Mouse (Mus musculus) gastrocnemius, adult 18-20 months (tissue): ENCODE measurements around the gene Ppp2r2c. TPM values are rescaled to one million over a fixed set of nuclear protein-coding genes. Genes with fewer than 3 reads are reported as not detected.
"Not testable (repeated sequence)": the region's sequence is repeated elsewhere in the genome, so short reads cannot be mapped to it uniquely, and the experiment has no call there.

Experiments used
- DNase-seq: peaks from one replicate; pipeline ENCODE4 v3.0.0; 2021; ENCODE audit warnings: low spot score
- total RNA-seq, 2 experiments: library from RNA; stranded (reverse); gene quantifications; 2 replicates each; pipeline ENCODE4 v1.2.3; 2021

Gene Ppp2r2c
- total RNA-seq, 2 experiments from 2014 or later = 0.55 to 0.74 TPM

GRCm38 (mm10) chr5:36929376-36929775, 61.1 kb downstream of the Ppp2r2c start:
- no peak for DNase-seq

- no peak for DNase-seq
These were observed 65.1 kb downstream of the Ppp2r2c start for GRCm38 (mm10) chr5:36933383-36933782.

- DNase-seq = no peak
These were observed 67.5 kb downstream of the Ppp2r2c start for GRCm38 (mm10) chr5:36935486-36936473.

GRCm38 (mm10) chr5:36936548-36936947, 68.2 kb downstream of the Ppp2r2c start:
- DNase-seq = no peak

- DNase-seq = no peak
These were observed 69.7 kb downstream of the Ppp2r2c start for GRCm38 (mm10) chr5:36938021-36938420.

GRCm38 (mm10) chr5:36938991-36939390, 70.7 kb downstream of the Ppp2r2c start:
- DNase-seq = not testable (repeated sequence)

GRCm38 (mm10) chr5:36942446-36942845, 74.1 kb downstream of the Ppp2r2c start:
- DNase-seq = no peak

DNA sequence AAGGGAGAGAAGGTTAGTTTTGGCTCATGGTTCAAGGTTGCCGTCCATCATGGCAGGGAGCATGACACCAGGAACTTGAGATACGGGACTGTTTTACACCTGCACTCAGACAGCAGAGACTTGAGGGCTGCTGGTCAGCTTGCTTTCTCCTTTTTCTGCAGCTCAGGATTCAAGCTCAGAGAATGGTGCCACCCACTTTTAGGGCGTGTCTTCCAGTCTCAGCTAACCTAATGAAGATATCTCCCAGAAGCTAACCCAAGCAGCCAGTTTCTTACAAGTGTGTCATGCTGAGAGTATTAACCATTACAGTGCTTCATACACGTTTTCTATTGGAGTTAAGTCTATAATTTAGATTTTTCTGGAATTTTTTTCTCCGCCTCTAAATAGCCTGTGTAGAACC, 76.2 kb downstream of the Ppp2r2c start:
- no peak for DNase-seq

GRCm38 (mm10) chr5:36945102-36945701, 76.9 kb downstream of the Ppp2r2c start:
- no peak for DNase-seq

GRCm38 (mm10) chr5:36945713-36946112, 77.4 kb downstream of the Ppp2r2c start:
- DNase-seq = no peak

DNA sequence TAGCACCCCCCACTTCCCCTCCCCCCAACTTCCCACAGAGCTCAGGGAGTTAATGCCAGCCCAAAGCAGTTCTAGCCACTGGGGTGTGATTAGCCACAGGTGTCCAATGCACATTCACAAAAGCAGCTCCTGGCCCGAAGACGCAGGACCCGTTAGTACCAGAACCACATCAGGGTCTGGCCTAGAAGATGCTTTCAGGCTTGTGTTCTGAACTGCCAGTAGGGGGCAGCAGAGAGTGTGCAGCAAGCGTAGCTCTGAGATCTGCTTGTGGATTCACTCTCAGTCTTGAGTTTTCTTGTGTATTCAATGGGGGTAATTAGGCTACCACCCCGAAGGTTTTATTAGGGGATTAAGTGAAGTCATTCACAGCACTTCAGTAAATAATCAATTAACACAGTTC, 78.1 kb downstream of the Ppp2r2c start:
- peak; percentile 43 for DNase-seq

DNA sequence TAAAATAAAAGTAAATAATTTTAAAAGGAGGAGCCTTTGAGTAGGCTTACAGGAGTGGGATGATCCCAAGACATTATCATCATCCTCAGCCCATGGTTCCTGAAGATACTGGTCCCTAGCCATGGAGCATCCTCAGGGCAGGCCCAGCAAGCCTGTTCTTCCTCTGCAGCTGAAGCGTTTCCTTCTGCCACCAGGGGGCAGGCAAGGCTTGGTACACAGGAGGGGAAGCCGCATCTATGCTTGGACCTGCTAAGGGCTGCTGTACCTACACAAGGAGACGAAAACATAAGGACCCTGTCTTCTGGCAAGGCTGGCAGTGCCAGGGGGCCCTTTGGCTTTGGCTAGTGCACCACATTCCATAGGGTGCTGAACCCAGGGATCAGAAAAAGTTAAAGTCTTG, 80.5 kb downstream of the Ppp2r2c start:
- DNase-seq = peak; percentile 51

- no peak for DNase-seq
These were observed 82.6 kb downstream of the Ppp2r2c start for GRCm38 (mm10) chr5:36950871-36951270.

DNA sequence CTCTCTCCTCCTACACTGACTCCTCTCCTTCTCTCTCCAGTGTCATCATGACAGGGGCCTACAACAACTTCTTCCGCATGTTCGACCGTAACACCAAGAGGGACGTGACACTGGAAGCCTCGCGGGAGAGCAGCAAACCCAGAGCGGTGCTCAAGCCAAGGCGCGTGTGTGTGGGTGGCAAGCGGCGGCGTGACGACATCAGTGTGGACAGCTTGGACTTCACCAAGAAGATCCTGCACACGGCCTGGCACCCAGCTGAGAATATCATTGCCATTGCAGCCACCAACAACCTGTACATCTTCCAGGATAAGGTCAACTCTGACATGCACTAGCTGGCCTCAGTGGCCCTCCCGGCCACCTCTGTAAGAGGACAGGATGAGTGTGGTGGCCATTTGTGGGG, 84.0 kb downstream of the Ppp2r2c start:
- DNase-seq = no peak

DNA sequence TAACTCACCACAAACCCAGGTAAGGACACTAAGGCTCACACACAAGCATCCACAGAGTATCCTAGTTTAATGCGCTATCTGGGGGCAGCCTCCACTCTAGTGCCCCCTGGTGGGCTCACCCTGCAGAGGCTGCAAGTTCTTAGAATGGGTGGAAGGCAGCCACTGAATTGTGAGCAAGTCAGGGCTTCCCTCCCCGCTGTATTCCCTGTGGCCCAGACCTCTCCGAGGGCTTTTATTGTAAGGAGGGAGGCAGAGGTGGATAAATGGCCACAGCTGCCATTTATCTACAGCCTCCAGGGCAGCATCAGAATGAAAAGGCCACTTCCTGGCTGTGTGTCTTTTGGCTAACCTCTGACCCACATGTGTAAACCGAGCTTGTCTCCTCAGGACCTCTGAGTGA, 87.1 kb downstream of the Ppp2r2c start:
- no peak for DNase-seq

- peak; percentile 59 for DNase-seq
These were observed 90.5 kb downstream of the Ppp2r2c start for GRCm38 (mm10) chr5:36958837-36959236.

- DNase-seq = no peak
These were observed 92.2 kb downstream of the Ppp2r2c start for GRCm38 (mm10) chr5:36960501-36960900.

- no peak for DNase-seq
These were observed 103.3 kb downstream of the Ppp2r2c start for GRCm38 (mm10) chr5:36971587-36971986.

DNA sequence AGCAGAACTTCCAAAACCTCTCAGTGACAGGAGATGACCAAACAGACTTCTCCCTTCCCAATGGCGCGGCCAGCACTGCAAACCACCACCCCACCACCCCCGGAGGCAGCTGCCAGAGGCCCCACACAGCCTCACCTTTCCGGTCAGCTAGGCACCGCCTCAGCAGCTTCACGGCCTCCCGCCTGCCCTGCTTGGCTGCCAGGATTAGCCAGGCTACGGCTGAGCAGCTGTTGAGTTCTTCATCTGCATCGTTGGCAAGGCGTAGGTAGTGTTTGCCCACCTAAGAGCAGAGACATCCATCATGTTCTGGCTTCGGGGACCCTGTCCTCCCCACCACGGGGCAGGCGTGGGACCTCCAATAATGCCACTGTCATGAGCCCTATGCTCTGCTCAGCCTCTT, 107.0 kb downstream of the Ppp2r2c start:
- no peak for DNase-seq

DNA sequence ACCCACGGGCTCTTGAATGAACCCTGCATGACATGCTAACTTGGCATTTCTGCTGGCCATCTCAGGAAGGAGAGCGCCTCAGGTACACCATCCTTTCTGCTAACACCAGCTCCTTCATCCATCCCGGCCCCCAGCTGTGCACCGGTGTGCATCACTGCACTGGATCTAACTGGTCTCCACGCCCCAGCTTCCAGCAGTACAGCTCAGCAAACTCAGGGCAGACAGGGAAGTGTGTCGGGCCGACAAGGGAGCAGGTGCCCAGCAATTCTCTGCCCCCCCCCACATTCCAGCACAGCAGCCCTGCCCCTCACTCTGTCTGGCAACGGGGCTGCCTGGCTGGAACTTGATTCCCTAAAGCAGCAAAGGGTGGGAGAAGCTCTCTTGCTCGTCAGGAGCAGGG, 109.5 kb downstream of the Ppp2r2c start:
- DNase-seq = no peak

DNA sequence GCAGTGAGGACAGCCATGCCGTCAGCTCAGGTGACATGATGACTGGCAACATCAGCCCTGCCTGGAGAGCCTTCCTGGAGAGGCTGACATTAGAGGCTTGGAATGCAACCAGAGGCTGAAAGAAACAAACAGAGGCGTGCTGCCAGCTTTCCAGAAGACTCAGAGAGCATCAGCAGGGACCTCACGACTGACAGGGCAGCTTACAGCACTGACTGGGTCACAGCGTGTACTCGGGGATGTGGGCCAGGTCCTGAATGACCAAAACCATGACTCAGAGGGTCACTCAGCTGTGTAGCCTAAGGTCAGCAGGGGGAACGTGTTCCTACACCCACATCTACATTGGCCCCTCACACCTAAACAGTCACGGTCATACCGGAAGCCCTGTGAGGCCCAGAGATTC, 110.7 kb downstream of the Ppp2r2c start:
- DNase-seq = peak; percentile 66

DNA sequence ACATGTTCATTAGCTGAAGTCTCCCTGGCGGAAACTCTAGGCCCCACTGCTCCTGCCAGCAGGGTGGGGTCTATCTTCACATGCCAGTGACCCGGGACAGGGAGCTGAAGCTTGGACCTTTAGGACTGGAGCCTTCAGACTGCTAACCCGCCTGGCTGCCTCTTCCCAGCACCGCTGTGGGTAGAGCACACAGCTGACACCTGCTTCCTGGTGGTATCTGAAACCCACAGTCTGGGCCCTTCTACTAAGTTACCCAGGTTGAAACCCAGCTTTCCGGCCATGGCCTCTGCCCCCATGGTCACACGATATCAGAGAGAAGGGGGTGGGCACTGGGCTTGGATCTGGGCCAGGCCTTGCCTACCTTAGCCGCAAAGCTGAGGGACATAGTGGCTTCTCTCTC, 111.3 kb downstream of the Ppp2r2c start:
- DNase-seq = no peak

- no peak for DNase-seq
These were observed 114.0 kb downstream of the Ppp2r2c start for GRCm38 (mm10) chr5:36982271-36982670.
